Mouse (Mus musculus) cerebellum, postnatal 14 days (tissue): ENCODE measurements around the gene Olfr68.
A peak's percentile ranks its signal among the peaks of the same experiment; 100 is the strongest.
"Not testable (repeated sequence)": the region's sequence is repeated elsewhere in the genome, so short reads cannot be mapped to it uniquely, and the experiment has no call there.

Experiments used
- DNase-seq, 2 experiments: peaks; one replicate each; pipeline ENCODE4 v3.0.0; 2021; ENCODE audit warnings: mixed read lengths in 2 of 2

Gene Olfr68

GRCm38 (mm10) chr7:103779598-103779997 is at the start of gene Olfr68:
TSS of gene Olfr68 (minus strand) at chr7:103779698.
- no peak for DNase-seq

- no peak for DNase-seq
Observed at GRCm38 (mm10) chr7:103827808-103828207, 48.3 kb upstream of the Olfr68 start, which contains the start of gene Hbb-bs. TSS of gene Hbb-bs (minus strand) at chr7:103828096.

GRCm38 (mm10) chr7:103827139-103827538 is 47.6 kb upstream of the Olfr68 start:
- DNase-seq: not testable (repeated sequence)

GRCm38 (mm10) chr7:103826255-103826887 is 46.9 kb upstream of the Olfr68 start:
- no peak for DNase-seq

GRCm38 (mm10) chr7:103825536-103826254 is 46.2 kb upstream of the Olfr68 start:
- DNase-seq: no peak

- DNase-seq: no peak
Observed at GRCm38 (mm10) chr7:103824597-103824996, 45.1 kb upstream of the Olfr68 start.

- not testable (repeated sequence) for DNase-seq
Observed at GRCm38 (mm10) chr7:103815085-103815484, 35.6 kb upstream of the Olfr68 start.

- DNase-seq: no peak
Observed at GRCm38 (mm10) chr7:103813766-103814165, 34.3 kb upstream of the Olfr68 start, which contains the start of gene Hbb-bt. TSS of gene Hbb-bt (minus strand) at chr7:103813996.

GRCm38 (mm10) chr7:103813152-103813551 is 33.7 kb upstream of the Olfr68 start:
- DNase-seq: not testable (repeated sequence)

GRCm38 (mm10) chr7:103812174-103812573 is 32.7 kb upstream of the Olfr68 start:
- no peak for DNase-seq

GRCm38 (mm10) chr7:103811223-103811845 is 31.8 kb upstream of the Olfr68 start:
- no peak for DNase-seq

GRCm38 (mm10) chr7:103810746-103811145 is 31.2 kb upstream of the Olfr68 start:
- no peak for DNase-seq

GRCm38 (mm10) chr7:103810296-103810695 is 30.8 kb upstream of the Olfr68 start:
- no peak for DNase-seq

GRCm38 (mm10) chr7:103809801-103810155 is 30.3 kb upstream of the Olfr68 start:
- DNase-seq: no peak

- DNase-seq: no peak
Observed at GRCm38 (mm10) chr7:103808971-103809800, 29.7 kb upstream of the Olfr68 start.

GRCm38 (mm10) chr7:103808120-103808519 is 28.6 kb upstream of the Olfr68 start:
- DNase-seq: not testable (repeated sequence)

- DNase-seq: peak; percentile 2 to 4
Observed at GRCm38 (mm10) chr7:103806856-103807255, 27.4 kb upstream of the Olfr68 start.

GRCm38 (mm10) chr7:103792669-103793388 is 13.3 kb upstream of the Olfr68 start:
- DNase-seq: no peak

- no peak for DNase-seq
Observed at GRCm38 (mm10) chr7:103791721-103792120, 12.2 kb upstream of the Olfr68 start, which contains the start of gene Olfr67. TSS of gene Olfr67 (minus strand) at chr7:103791821.

GRCm38 (mm10) chr7:103777652-103778051 is 1.8 kb downstream of the Olfr68 start:
- not testable (repeated sequence) for DNase-seq

GRCm38 (mm10) chr7:103771494-103771893 is 8.0 kb downstream of the Olfr68 start, which contains the start of gene Olfr69:
TSS of gene Olfr69 (minus strand) at chr7:103771594.
- DNase-seq: no peak

GRCm38 (mm10) chr7:103767687-103768086 is 11.8 kb downstream of the Olfr68 start:
- not testable (repeated sequence) for DNase-seq
